Mouse (Mus musculus): ENCODE data around the gene Tsc22d1.

Gene Tsc22d1

GRCm38 (mm10) chr14:76518217-76518616, 103.5 kb downstream of the Tsc22d1 start:
- no peak for DNase-seq (ENCODE audit: low spot score)

- peak; percentile 49 for DNase-seq (ENCODE audit: low spot score)
Observed at GRCm38 (mm10) chr14:76520606-76521005, 105.8 kb downstream of the Tsc22d1 start.

GRCm38 (mm10) chr14:76521308-76521707, 106.5 kb downstream of the Tsc22d1 start:
- DNase-seq (ENCODE audit: low spot score), result no peak

- no peak for DNase-seq (ENCODE audit: low spot score)
Observed at GRCm38 (mm10) chr14:76523344-76523743, 108.6 kb downstream of the Tsc22d1 start.

GRCm38 (mm10) chr14:76526467-76526866, 111.7 kb downstream of the Tsc22d1 start:
- DNase-seq (ENCODE audit: low spot score), result no peak

GRCm38 (mm10) chr14:76527030-76527719, 112.4 kb downstream of the Tsc22d1 start:
- DNase-seq (ENCODE audit: low spot score), result no peak

GRCm38 (mm10) chr14:76527758-76528313, 113.1 kb downstream of the Tsc22d1 start:
- DNase-seq (ENCODE audit: low spot score), result peak; percentile 57

GRCm38 (mm10) chr14:76528641-76529040, 113.9 kb downstream of the Tsc22d1 start:
- peak; percentile 44 for DNase-seq (ENCODE audit: low spot score)

GRCm38 (mm10) chr14:76531027-76531660, 116.4 kb downstream of the Tsc22d1 start:
- no peak for DNase-seq (ENCODE audit: low spot score)

GRCm38 (mm10) chr14:76532257-76533169, 117.8 kb downstream of the Tsc22d1 start:
- peak; percentile 76 for DNase-seq (ENCODE audit: low spot score)

GRCm38 (mm10) chr14:76533170-76533815, 118.5 kb downstream of the Tsc22d1 start:
- peak; percentile 67 for DNase-seq (ENCODE audit: low spot score)

- DNase-seq (ENCODE audit: low spot score), result no peak
Observed at GRCm38 (mm10) chr14:76535096-76535495, 120.3 kb downstream of the Tsc22d1 start.

GRCm38 (mm10) chr14:76536921-76537320, 122.2 kb downstream of the Tsc22d1 start:
- DNase-seq (ENCODE audit: low spot score), result peak; percentile 78

- no peak for DNase-seq (ENCODE audit: low spot score)
Observed at GRCm38 (mm10) chr14:76540005-76540670, 125.4 kb downstream of the Tsc22d1 start.

- no peak for DNase-seq (ENCODE audit: low spot score)
Observed at GRCm38 (mm10) chr14:76541341-76541740, 126.6 kb downstream of the Tsc22d1 start.

GRCm38 (mm10) chr14:76544136-76544535, 129.4 kb downstream of the Tsc22d1 start:
- no peak for DNase-seq (ENCODE audit: low spot score)

- peak; percentile 13 for DNase-seq (ENCODE audit: low spot score)
Observed at GRCm38 (mm10) chr14:76555263-76556030, 140.7 kb downstream of the Tsc22d1 start.

GRCm38 (mm10) chr14:76556031-76556851, 141.5 kb downstream of the Tsc22d1 start:
- DNase-seq (ENCODE audit: low spot score), result peak; percentile 67

- peak; percentile 17 for DNase-seq (ENCODE audit: low spot score)
Observed at GRCm38 (mm10) chr14:76556852-76557208, 142.1 kb downstream of the Tsc22d1 start, which contains the start of gene Serp2. Gene Serp2 (minus strand): TSS chr14:76556889.

Data from embryo, embryonic 10 days (tissue).